Mouse (Mus musculus): ENCODE data around the gene Ptpn11. TPM values are rescaled to one million over a fixed set of nuclear protein-coding genes. Genes with fewer than 3 reads are reported as not detected.

Ptpn11 gene
- polyA plus RNA-seq, 1 experiment = 20.0 TPM

DNA sequence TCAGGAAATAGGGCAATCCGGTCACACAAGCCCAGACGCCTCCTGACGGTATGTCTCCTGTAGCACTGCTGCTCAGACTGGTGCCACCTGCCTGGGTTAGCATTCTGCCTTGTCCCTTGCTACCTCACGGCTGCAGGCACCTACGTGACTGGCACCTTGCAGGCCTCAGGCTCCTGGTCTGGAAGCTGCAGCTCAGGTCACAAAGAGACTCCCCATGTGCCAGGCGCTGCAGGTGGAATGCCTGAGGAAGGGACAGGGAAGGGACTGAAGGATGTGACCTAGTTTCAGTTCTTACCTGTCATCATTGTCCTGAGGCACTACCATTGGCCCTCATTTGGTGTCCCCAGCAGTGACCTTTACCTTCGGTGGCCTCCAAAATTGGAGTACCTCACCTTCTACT, 82.0 kb downstream of the Ptpn11 start:
- DNase-seq (ENCODE audit: low read depth, low spot score) = no peak
- WGBS = 60% methylated on average over 7 of the region's 7 CpGs

DNA sequence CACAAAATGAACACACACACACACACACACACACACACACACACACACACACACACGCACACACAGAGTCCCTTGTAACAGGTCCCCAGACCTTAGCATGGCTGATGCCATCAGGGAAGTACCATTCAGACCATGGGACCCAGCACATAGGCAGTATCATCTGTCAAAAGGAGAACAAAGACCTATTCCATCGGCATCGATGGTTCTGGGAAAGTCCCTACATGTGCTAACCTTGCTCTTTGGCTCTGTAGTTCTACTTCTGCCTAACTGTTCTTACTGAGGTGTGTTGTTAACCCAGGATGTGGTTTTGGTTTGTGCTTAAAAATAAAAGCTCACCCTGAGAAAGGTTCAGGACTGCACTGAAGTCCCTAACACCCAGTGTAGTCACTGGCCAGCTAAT, 84.3 kb downstream of the Ptpn11 start:
- no peak for DNase-seq (ENCODE audit: low read depth, low spot score)

DNA sequence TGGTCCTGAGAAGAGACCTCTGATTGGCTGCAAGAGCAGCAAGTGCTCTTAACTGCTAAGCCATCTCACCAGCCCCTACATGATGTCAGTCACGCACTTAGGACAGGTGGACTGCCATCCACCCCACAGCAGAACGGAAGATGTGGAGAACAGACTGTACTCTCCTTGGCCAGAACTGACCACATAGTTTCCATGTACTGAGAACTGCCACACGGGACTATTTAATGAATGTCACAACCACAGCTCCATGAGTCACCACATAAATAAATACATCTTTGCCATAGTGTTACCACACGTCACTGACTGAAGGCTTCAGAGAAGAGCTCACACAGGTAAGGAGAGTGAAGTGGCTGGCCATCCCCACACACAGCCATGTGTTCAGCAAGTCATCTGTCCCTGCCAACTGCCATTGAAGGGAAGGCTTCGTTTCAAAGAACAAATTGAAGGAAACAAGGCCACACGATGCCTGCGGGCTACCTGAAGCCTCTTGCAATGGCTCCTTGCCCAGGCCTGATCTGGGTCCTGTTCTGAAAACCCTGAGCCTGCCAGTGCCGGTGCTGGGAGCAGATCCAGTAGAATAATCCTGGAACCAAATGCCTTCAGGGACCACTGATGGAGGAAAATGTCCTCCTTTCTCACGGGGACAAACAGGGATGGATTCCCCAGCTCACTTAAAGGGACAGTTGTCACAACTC, 90.2 kb downstream of the Ptpn11 start:
- DNase-seq (ENCODE audit: low read depth, low spot score) = no peak
- 68% methylated on average over 9 of the region's 9 CpGs for WGBS

More for the DNA sequence above, 84.3 kb downstream of the Ptpn11 start:
- 68% methylated on average over 3 of the region's 3 CpGs for WGBS

DNA sequence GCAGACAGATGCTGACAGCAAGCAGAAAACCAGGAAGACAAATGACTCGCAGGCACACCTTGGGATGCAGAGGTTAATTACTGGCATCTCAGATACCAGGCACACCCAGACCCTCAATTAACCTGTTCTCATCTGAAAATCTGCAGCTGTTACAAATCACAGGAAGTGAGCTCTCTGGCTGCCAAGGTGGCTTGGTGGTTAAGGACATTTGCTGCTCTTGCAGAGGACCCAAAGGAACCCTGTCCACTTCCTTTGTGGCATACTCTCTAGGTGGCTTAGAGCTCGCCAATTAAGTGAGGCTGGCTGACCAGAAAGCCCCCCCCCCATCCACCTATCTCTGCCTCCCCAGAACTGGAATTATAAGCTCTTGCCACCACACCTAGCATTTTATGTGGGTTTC, 91.1 kb downstream of the Ptpn11 start:
- no peak for DNase-seq (ENCODE audit: low read depth, low spot score)
- 18% methylated on average over 2 of the region's 2 CpGs for WGBS

DNA sequence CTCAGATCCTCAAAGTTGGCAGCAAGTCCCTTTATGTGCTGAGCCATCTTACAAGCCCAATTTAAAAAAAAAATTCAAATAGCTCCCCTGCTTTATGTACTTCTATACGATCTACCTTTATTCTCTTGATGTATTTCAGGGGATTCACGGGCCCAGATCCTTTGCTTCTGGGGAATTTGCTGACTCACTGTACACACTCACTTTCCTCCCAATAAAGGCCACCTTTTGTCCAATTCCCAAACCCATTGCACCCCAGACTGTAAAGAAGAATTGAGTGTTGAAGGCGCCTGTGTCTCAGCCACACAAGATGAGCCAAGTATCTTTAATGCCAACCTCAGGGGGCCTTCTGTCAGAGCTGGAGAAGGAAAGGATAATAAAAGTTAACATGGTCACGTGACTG, 93.2 kb downstream of the Ptpn11 start:
- WGBS = 75% methylated on average over 4 of the region's 4 CpGs
- DNase-seq (ENCODE audit: low read depth, low spot score) = no peak

DNA sequence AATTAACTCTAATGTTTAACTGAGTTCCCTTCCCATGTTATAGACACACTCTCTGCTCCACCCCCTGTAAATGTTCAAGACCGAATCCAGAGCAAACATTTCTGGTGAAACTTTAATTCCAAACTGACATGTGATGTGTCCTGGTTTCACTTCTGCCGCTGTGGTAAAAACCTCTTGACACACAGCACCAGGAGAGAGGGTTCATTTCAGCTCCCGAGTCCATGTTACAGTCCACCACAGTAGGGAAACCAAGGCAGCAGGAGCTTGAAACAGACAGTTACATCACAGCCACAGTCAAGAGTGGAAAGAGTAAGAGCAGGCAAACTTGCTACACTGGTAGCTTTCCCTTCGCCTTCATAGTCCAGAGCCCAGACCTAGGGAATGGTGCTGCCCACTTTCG, 94.5 kb downstream of the Ptpn11 start:
- DNase-seq (ENCODE audit: low read depth, low spot score) = no peak
- WGBS = 63% methylated on average over 5 of the region's 5 CpGs

DNA sequence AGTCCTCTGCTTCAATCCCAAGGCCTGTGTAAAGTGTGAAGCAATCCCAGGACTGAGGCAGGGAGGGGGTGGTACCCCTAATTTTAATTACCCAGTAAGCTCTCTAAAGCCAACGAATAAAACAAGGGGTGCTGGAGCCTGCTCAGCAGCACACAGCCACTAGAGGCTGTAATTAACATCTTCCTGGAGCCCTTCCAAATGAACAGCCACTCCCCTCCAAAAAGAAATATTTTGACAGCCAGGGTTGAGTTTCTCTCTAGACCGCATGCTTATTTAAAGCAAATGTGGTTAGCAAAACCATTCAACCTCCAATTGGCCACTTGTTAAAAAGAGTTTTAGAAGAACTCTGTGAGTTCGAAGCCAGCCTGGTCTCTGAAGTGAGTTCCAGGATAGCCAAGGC, 97.9 kb downstream of the Ptpn11 start:
- DNase-seq (ENCODE audit: low read depth, low spot score) = no peak
- WGBS = 54% methylated on average over 3 of the region's 3 CpGs

DNA sequence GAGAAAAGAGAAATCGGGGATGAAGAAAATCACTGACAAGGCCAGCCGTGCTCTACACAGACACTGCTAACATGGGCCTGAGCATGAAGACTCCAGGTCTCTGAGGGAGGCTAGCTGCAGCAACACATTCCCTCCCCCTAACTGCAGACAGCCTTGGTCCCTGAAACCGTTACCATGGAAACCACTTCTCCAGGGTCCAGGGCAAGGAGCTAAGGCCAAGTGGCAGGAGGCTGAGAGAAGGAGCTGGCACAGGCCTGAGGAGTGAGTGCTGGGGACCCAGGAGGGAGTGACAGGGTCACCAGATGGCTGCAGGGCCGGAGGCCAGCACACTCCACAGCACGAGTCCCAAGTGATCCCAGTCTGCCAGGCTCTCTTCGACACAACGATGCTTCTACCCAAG, 101.5 kb downstream of the Ptpn11 start:
- WGBS = 72% methylated on average over 7 of the region's 7 CpGs
- DNase-seq (ENCODE audit: low read depth, low spot score) = no peak

DNA sequence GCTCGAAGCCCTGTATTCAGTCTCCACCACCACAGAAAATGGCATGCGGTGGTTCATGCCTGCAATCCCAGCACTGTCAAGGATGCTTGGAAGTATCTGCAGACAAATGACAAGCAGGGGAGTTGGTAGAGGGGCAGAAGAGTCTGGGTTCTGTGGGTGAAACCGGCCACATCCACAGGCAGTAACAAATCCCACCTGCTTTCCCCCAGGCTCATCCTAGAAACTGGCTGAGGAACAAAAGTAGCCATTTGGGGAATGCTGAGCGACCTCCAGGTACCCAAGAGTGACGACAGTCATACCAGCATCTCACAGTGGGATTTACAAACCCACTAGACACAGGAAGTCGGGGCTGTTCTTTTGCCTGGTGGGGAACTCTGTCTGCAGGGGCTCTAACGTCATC, 103.5 kb downstream of the Ptpn11 start:
- DNase-seq (ENCODE audit: low read depth, low spot score) = no peak
- 57% methylated on average over 7 of the region's 7 CpGs for WGBS

DNA sequence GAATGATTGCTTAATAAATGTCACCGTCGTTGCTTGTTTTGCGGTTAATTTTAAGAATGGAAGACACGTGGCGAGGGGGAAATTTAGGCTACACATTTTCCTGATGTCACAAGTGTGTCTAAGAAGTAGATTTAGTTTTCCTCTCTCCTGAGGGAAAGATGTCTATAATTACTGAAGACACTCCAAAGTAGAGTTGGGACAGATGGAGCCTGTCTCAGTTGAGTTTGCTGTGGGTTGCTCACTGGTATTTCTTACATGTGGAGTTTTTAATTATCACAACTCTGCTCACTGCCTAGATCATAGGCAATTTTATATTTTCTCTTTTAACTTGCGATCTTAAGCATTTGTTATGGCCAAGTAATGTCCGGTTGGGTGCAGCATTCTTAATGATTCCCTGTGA, 108.6 kb downstream of the Ptpn11 start:
- WGBS = 90% methylated on average over 7 of the region's 7 CpGs
- no peak for DNase-seq (ENCODE audit: low read depth, low spot score)

DNA sequence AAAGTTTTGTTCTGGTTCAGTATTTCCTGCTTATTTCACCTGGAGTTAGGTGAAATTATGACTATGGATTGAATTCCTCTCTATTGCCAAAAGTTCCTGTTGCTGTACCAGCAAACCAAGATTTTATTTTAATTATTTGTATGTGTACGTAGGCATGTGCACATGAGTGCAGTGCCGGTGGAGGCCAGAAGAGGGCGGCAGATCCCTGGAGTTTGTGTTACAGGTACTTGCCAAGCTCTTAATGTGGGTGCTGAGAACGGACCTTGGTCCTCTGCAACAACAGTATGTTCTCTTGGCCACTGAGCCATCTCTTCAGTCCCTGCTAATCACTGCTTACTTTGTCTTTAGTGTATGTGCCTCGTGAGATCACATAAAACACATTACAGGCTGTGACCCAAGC, 109.4 kb downstream of the Ptpn11 start:
- no peak for DNase-seq (ENCODE audit: low read depth, low spot score)
- 78% methylated on average over 5 of the region's 5 CpGs for WGBS

Other genes starting within 250 kb of the Ptpn11 start
- gene Rph3a, start 181.3 kb downstream of the Ptpn11 start, polyA plus RNA-seq (2012; rRNA removed) = 0.31 and 0.33 TPM in 2 replicates
- gene Rpl6, start 13.1 kb upstream of the Ptpn11 start, polyA plus RNA-seq (2012; rRNA removed) = 373 and 383 TPM in 2 replicates
- gene Hectd4, start 28.8 kb upstream of the Ptpn11 start, polyA plus RNA-seq (2012; rRNA removed) = 9.5 and 20.5 TPM in 2 replicates
- gene Trafd1, start 194.2 kb upstream of the Ptpn11 start, polyA plus RNA-seq (2012; rRNA removed) = 99.6 and 125 TPM in 2 replicates
- gene Naa25, start 206.5 kb upstream of the Ptpn11 start, polyA plus RNA-seq (2012; rRNA removed) = 6.5 and 10.2 TPM in 2 replicates

All from large intestine, adult 2 months (tissue).